Mouse (Mus musculus) limb, embryonic 15.5 days (tissue): ENCODE data around the gene Spaca3. TPM values are rescaled to one million over a fixed set of nuclear protein-coding genes. Genes with fewer than 3 reads are reported as not detected.

Experiments
- ATAC-seq: fragments of 200-750 bp; cut with Nextera tagmentation; 2 replicates; pipeline ENCODE4 v1.8.0; 2017; ENCODE audit warnings: low read depth, moderate TSS enrichment; ENCODE audit not compliant: insufficient number of reproducible peaks, low FRiP score, low TSS enrichment
- H3K27ac ChIP-seq: fragments of 300-500 bp; sonication (generic); 2 replicates; pipeline ENCODE4 v1.5.1; 2015; ENCODE audit warnings: moderate library complexity, mild to moderate bottlenecking, inconsistent platforms
- H3K27me3 ChIP-seq: fragments of 300-500 bp; sonication (generic); 2 replicates; pipeline ENCODE4 v1.6.1; 2015; ENCODE audit warnings: inconsistent platforms
- H3K36me3 ChIP-seq: fragments of 300-500 bp; sonication (generic); 2 replicates; pipeline ENCODE4 v1.6.1; 2015; ENCODE audit warnings: inconsistent platforms
- H3K4me1 ChIP-seq: fragments of 300-500 bp; sonication (generic); 2 replicates; pipeline ENCODE4 v1.6.1; 2015; ENCODE audit warnings: inconsistent platforms
- H3K4me2 ChIP-seq: fragments of 300-500 bp; sonication (generic); 2 replicates; pipeline ENCODE4 v1.6.1; 2015; ENCODE audit warnings: mild to moderate bottlenecking, inconsistent platforms
- H3K4me3 ChIP-seq: fragments of 300-500 bp; sonication (generic); 2 replicates; pipeline ENCODE4 v1.5.1; 2015; ENCODE audit warnings: mild to moderate bottlenecking, inconsistent platforms
- H3K9ac ChIP-seq: fragments of 300-500 bp; sonication (generic); 2 replicates; pipeline ENCODE4 v1.6.1; 2015; ENCODE audit warnings: inconsistent platforms
- H3K9me3 ChIP-seq: fragments of 300-500 bp; sonication (generic); 2 replicates; pipeline ENCODE4 v1.6.1; 2016; ENCODE audit warnings: inconsistent platforms
- WGBS: fragments of 180-500 bp; shearing (Covaris S2); methylation state at CpG from one replicate; pipeline ENCODE4 v1.1.7; 2015; 5-methylcytosine and 5-hydroxymethylcytosine counted together
- polyA plus RNA-seq: library from polyadenylated mRNA; unstranded; fragments of >200 nt; fragmentation: Nextera tagmentation; extraction: Ambion mirVana; gene quantifications from 2 replicates; pipeline ENCODE4 v1.2.1, GENCODE M21; 2015

Spaca3 gene
- polyA plus RNA-seq = not detected in 2 replicates

DNA sequence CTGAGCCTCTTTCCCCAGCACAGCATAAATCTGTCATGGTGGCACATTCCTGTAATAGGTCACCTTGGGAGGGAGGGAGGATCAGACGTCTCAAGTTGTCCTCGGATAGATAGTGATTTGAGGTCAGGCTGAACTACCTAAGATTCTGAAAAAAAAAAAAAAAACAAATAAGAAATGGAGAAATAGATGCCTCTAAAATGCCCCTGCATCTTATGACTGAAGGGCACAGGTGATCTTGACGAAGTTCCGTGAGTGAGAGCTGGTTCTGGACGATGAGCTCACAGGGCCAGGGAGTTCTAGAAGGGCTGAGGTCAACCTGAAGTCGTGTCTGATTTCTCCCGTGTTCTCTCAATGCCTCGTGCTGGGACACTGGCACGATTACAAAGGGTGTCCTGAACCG lies at the start of gene Spaca3:
Gene Spaca3, plus strand, starts transcription at position 301 of the 400 bp plus-strand sequence.
- no peaks in the 10 kb centered on the region for H3K36me3 ChIP-seq
- no peaks in the 10 kb centered on the region for H3K4me1 ChIP-seq
- no peak within 1 kb of the TSS for H3K9ac ChIP-seq
- no peak within 1 kb of the TSS for H3K4me3 ChIP-seq
- H3K27me3 ChIP-seq = no peaks in the 10 kb centered on the region
- no peak within 1 kb of the TSS for H3K4me2 ChIP-seq
- no peak within 1 kb of the TSS for H3K27ac ChIP-seq
- ATAC-seq = no peak
- 69% methylated on average over 10 of the region's 10 CpGs for WGBS
- H3K9me3 ChIP-seq = no peaks in the 10 kb centered on the region

DNA sequence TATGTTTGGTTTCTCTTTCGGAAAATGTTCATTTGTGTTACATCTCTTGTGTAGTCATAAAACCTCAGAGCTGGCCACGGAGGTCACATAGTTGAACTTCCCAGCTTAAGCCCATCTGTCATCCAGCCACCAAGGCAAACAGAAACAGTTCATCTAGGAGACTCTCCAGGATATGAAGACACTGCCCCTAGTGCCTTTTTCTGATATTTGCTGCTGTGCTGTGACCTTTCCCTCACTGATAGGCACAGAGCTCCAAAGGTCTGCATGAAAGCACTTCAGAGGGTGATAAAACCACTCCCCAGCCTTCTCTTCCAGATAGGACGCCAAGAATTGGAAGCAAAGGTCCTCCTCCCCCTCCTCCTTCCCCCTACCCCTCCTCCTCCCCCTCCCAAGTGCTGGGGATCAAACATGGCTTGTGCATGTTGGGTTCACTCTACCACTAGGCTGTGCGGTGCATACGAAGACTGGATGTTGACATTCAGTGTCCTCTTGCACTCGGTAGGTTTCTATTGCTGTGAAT lies 49.6 kb upstream of the Spaca3 start:
- ATAC-seq = no peak
- WGBS = 76% methylated on average over 6 of the region's 6 CpGs
- Histone ChIP-seq H3K4me3 (no peak overlapping the region), H3K4me2 (no peak overlapping the region), H3K27me3 (no peaks in the 10 kb centered on the region), H3K27ac (no peak overlapping the region), H3K4me1 (peaks cover 13% of the 10 kb centered on the region), H3K36me3 (peaks cover 6% of the 10 kb centered on the region; the same call in 1 of the 2 replicates), H3K9me3 (no peaks in the 10 kb centered on the region), H3K9ac (no peak overlapping the region)

DNA sequence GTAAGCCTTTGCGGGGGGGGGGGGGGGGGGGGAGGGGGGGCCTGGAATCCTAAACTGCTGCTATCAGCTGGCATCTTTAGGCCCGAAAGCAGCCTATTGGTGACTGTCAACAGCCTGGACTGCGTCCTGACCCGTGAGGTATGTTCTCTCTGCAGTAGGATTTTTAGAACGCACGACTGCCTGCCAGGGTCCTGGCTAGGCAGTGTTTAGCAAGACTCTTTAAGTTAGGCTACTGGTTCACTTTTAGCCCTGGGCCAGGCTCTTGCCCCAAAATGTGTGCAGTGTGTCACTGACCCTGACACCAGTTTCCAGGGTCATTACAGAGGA lies 48.5 kb upstream of the Spaca3 start:
- Histone ChIP-seq H3K27ac (peak overlapping the region; percentile 76; the same call in 1 of the 2 replicates), H3K9ac (peak overlapping the region; percentile 66; the same call in 1 of the 2 replicates), H3K9me3 (no peaks in the 10 kb centered on the region), H3K4me3 (peak overlapping the region; percentile 55), H3K4me1 (peaks cover 13% of the 10 kb centered on the region), H3K4me2 (peak overlapping the region; percentile 81), H3K27me3 (no peaks in the 10 kb centered on the region), H3K36me3 (peaks cover 13% of the 10 kb centered on the region)
- WGBS = 21% methylated on average over 5 of the region's 6 CpGs
- ATAC-seq = peak; percentile 45

DNA sequence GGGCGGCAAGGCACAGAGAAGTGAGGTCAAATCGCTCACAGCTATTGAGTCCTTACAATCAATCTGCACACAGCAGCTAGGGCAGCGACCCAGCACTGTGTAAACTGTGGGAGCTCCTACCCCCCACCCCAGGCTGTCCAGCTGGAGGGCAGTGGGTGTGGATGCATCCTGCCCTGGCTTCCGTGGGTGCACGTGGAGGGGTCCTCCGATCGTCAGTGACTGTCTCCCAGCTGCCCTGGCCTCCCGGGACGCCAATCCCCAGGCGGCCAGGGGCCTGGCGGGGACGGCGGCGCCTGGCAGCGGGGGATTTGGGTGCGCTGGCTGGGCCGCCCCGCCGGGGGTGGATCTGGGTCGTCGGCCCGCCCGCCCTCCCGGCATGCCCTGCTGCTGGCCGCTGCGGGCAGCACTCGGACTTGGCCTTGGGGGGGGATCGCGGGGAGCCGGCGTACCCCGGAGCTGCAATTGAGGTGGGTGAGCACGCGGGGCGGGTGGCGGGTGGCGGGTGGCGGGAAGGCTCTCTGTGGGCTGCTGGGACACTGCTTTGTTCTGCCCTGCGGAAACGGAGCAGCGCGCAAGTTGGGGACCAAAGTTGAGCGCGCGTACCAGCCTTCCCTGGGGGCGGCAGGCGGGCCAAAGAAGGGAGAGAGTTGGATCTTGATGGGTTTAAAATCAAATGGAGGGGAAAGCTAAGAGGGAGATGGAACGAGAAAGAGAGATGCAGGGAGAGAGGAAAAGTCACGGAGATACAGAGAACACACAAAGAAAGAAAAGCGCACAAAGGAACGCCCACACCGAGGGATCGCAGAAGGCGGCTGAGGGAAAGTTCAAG lies 48.0 kb upstream of the Spaca3 start, which contains the start of gene Tmem98:
Gene Tmem98, plus strand, starts transcription at position 183 of the 829 bp plus-strand sequence.
- peak within 1 kb of the TSS; percentile 55 for H3K4me3 ChIP-seq
- peak within 1 kb of the TSS; percentile 76 for H3K27ac ChIP-seq
- peaks cover 17% of the 10 kb centered on the region for H3K36me3 ChIP-seq
- peak; percentile 45; the same call in 1 of the 2 replicates for ATAC-seq
- 1% methylated on average over 53 of the region's 54 CpGs for WGBS
- peak within 1 kb of the TSS; percentile 66 for H3K9ac ChIP-seq
- peak within 1 kb of the TSS; percentile 81 for H3K4me2 ChIP-seq
- no peaks in the 10 kb centered on the region for H3K27me3 ChIP-seq
- H3K4me1 ChIP-seq = peaks cover 13% of the 10 kb centered on the region
- no peaks in the 10 kb centered on the region for H3K9me3 ChIP-seq

DNA sequence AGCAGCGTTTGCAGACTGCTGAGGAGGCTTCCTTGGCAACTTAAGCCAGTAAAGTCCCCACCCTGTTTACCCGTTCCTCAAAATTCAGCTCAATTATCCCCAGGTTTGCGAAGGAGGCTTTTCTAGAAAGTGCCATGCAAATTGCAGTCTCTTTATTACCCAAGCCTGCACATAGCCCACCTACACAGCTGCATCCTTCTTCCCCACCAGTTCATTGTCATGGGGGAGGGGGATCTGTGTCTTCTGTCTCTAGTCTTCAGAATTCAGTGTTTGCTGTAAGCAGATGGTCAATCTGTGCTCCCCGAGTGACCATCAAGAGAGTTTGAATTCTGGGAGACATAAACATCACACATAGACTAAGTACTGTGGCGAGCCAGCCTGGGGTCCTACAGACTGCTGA lies 47.0 kb upstream of the Spaca3 start:
- H3K9ac ChIP-seq = no peak overlapping the region
- H3K4me1 ChIP-seq = peaks cover 13% of the 10 kb centered on the region
- WGBS = 19% methylated on average over 5 of the region's 5 CpGs

DNA sequence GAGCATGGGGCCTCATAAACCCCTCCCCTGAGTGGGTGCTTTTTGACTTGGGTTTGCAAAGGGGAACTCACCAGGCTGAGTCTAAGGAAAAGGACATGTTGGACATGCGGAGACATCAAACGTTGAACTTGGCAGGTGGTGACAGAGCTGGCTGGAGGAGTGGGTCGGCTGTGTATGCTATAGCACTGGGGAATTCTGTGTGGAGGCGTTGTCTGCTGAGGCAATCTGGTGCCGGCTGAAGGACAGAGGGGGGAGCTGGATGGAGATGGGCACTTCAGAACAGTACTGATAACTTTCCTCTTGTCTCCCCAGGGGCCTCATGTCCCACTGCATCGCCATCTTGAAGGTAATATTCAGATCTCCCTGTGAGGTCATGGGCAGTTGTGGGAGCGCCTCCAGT lies 42.8 kb upstream of the Spaca3 start:
- Histone ChIP-seq H3K27me3 (no peaks in the 10 kb centered on the region), H3K4me2 (no peak overlapping the region), H3K36me3 (peaks cover 43% of the 10 kb centered on the region), H3K4me3 (no peak overlapping the region), H3K4me1 (peaks cover 20% of the 10 kb centered on the region), H3K27ac (no peak overlapping the region), H3K9ac (no peak overlapping the region), H3K9me3 (no peaks in the 10 kb centered on the region)
- ATAC-seq = no peak
- WGBS = 87% methylated on average over 7 of the region's 7 CpGs

More for the DNA sequence above, 47.0 kb upstream of the Spaca3 start:
- Histone ChIP-seq H3K27me3 (no peaks in the 10 kb centered on the region), H3K9me3 (no peaks in the 10 kb centered on the region), H3K27ac (peak overlapping the region; percentile 76), H3K4me2 (peak overlapping the region; percentile 81), H3K4me3 (peak overlapping the region; percentile 55), H3K36me3 (peaks cover 26% of the 10 kb centered on the region)
- no peak for ATAC-seq

DNA sequence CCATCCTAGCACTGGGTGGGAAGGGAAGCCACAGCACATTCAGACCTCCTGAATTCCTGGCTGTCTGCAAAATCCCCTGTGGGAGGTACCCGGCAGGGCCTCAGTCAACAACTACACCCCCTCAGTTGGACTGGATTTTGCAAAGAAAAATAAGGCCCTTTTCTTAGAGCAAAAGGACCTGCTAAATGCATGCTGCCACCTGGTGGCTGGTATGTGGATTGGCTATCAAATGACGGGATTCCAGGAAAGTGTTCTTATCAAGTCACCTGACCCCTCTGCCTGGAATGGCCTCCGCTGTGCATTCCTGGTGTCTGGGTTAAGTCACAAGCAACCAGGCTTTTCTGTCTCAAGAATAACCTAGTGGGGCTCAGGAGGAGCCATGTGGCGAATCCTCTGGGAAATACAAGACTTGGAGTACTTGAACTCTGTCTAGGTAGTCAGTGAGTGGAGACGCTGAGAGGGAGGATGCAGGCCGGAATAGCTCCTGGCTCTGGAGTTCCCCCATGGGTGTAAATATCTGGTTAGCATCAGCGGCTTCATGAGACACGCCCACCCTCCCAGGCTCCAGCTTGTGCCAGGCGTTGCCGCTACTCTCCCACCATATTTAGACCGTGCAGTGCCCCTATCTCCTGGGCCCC lies 40.0 kb upstream of the Spaca3 start:
- H3K27ac ChIP-seq = no peak overlapping the region
- no peaks in the 10 kb centered on the region for H3K27me3 ChIP-seq
- no peak overlapping the region for H3K4me2 ChIP-seq
- ATAC-seq = 0 out of 2 replicates have a peak, but pooled peaks have one; percentile 48
- WGBS = 36% methylated on average over 11 of the region's 11 CpGs
- peaks cover 12% of the 10 kb centered on the region for H3K4me1 ChIP-seq
- no peak overlapping the region for H3K4me3 ChIP-seq
- H3K36me3 ChIP-seq = peaks cover 47% of the 10 kb centered on the region
- no peak overlapping the region for H3K9ac ChIP-seq
- no peaks in the 10 kb centered on the region for H3K9me3 ChIP-seq

DNA sequence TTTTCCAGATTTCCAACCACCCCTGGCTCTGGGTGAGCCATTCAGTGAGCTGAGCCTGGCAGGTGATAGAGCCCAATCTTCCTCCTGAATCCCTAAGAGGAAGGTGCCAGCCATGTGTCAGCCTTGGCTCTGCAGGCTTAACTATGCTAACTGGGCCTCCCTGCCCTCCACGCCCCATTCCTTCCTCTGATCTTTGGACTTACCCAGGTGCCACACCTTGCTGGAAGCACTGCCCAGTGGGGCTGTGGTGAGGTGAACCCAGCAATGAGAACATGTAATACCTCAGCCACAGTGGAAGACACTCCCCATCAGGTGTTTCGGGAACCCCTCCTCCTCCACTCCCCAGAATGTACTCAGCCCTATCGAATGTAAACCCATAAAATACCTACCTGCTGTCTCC lies 38.1 kb upstream of the Spaca3 start:
- Histone ChIP-seq H3K4me1 (peaks cover 12% of the 10 kb centered on the region), H3K27ac (no peak overlapping the region)

DNA sequence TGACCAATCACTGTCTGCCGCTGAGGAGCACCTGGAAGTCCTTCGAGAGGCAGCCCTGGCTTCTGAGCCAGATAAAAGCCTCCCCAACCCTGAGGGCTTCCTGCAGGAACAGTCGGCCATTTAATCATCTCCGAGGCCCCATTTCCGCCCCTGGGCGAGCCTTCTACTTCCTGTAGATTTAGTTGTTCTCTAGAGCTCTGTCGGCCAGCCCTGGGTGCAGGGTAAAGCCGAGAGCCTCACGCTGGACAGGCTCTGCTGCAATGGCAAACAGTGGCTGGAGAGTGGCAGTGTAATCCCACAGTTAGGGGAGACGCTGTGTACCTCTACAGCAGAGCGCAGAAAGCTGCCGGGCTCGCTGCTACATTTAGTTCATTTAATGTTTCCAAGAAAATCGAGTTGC lies 36.9 kb upstream of the Spaca3 start:
- H3K9me3 ChIP-seq = no peaks in the 10 kb centered on the region
- no peaks in the 10 kb centered on the region for H3K27me3 ChIP-seq
- no peak for ATAC-seq
- peaks cover 12% of the 10 kb centered on the region for H3K4me1 ChIP-seq
- WGBS = 46% methylated on average over 14 of the region's 14 CpGs
- H3K4me3 ChIP-seq = no peak overlapping the region
- H3K4me2 ChIP-seq = no peak overlapping the region
- peaks cover 21% of the 10 kb centered on the region for H3K36me3 ChIP-seq
- no peak overlapping the region for H3K9ac ChIP-seq
- H3K27ac ChIP-seq = no peak overlapping the region

More for the DNA sequence above, 38.1 kb upstream of the Spaca3 start:
- 66% methylated on average over 3 of the region's 3 CpGs for WGBS
- H3K4me3 ChIP-seq = no peak overlapping the region
- no peak overlapping the region for H3K9ac ChIP-seq
- no peaks in the 10 kb centered on the region for H3K9me3 ChIP-seq
- H3K36me3 ChIP-seq = peaks cover 33% of the 10 kb centered on the region
- no peaks in the 10 kb centered on the region for H3K27me3 ChIP-seq
- ATAC-seq = no peak
- no peak overlapping the region for H3K4me2 ChIP-seq

DNA sequence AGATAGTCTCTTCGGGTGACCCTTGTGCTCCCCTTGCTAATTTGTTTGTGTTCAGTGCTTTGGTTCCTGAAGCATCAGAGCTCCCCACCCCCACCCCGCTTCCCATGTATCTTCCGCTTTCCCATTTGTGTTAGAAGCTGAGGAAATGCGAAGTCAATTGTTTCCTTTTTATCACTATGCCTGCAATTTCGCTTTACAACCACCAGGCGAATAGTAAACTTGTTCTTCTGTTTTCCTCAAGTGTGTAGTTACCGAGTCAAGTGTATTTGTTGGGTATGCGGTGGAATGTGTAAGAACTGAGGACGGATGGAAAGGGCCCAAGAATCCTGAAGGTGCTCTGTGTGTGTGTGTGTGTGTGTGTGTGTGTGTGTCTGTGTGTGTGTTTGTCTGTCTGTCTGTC lies 36.4 kb upstream of the Spaca3 start:
- WGBS = 77% methylated on average over 9 of the region's 9 CpGs
- no peak for ATAC-seq
- H3K4me3 ChIP-seq = no peak overlapping the region
- H3K9ac ChIP-seq = no peak overlapping the region
- peaks cover 12% of the 10 kb centered on the region for H3K4me1 ChIP-seq
- no peak overlapping the region for H3K4me2 ChIP-seq
- no peaks in the 10 kb centered on the region for H3K27me3 ChIP-seq
- peaks cover 16% of the 10 kb centered on the region for H3K36me3 ChIP-seq
- no peak overlapping the region for H3K27ac ChIP-seq
- no peaks in the 10 kb centered on the region for H3K9me3 ChIP-seq

DNA sequence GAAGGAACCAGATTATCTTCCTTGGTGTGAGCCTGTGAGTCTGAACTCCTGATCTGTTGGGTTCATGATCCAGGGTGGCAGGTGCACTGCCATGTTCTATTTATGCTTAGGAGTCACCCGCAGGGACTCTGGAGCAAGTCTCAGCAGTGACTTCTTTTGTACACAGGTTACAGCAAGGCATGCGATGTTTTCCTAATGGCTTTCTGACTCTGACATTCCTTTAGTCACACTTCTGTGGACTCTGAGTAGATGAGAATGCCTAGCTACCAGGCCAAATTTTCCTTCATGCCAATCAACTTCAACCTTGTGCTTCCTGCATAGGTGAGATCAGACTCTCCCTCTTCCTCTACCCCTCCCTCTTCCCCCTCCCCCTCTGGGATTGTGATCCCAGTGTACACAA lies 22.8 kb upstream of the Spaca3 start:
- no peak overlapping the region for H3K4me2 ChIP-seq
- 76% methylated on average over 2 of the region's 2 CpGs for WGBS

DNA sequence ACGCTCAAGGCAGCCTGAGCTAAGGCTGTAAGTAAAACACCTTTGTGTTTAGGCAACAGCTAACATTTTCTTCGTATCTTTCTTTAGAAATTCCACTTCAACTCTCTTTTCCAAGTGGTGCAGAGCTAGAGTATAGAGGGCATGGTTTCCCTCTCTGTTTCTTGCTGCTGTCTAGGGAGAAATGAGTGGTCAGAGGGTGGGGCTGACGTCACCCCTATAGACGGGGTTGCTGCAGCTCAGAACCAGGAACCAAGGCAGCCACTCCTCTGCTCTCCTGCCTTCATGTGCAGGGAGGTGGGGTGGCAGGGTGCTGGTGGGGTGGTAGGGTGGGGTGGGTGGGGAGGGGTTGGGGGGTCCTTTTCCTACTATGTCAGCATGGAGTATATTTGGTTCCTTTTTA lies 22.3 kb upstream of the Spaca3 start:
- Histone ChIP-seq H3K27ac (no peak overlapping the region), H3K27me3 (no peaks in the 10 kb centered on the region), H3K4me2 (no peak overlapping the region), H3K36me3 (no peaks in the 10 kb centered on the region), H3K9ac (no peak overlapping the region), H3K4me1 (no peaks in the 10 kb centered on the region), H3K9me3 (no peaks in the 10 kb centered on the region), H3K4me3 (no peak overlapping the region)
- ATAC-seq = no peak
- 68% methylated on average over 4 of the region's 4 CpGs for WGBS

More for the DNA sequence above, 22.8 kb upstream of the Spaca3 start:
- H3K27me3 ChIP-seq = no peaks in the 10 kb centered on the region
- H3K9me3 ChIP-seq = no peaks in the 10 kb centered on the region
- H3K4me3 ChIP-seq = no peak overlapping the region
- no peak overlapping the region for H3K9ac ChIP-seq
- H3K27ac ChIP-seq = no peak overlapping the region
- no peaks in the 10 kb centered on the region for H3K36me3 ChIP-seq
- no peak for ATAC-seq
- no peaks in the 10 kb centered on the region for H3K4me1 ChIP-seq
